Mouse (Mus musculus) intestine, postnatal 0 days (tissue): Measurements from ENCODE around the gene 4931406P16Rik. TPM values are rescaled to one million over a fixed set of nuclear protein-coding genes. Genes with fewer than 3 reads are reported as not detected.
"Not testable (repeated sequence)": the region's sequence is repeated elsewhere in the genome, so short reads cannot be mapped to it uniquely, and the experiment has no call there.

ENCODE experiments used
- ATAC-seq: fragments of 200-750 bp; cut with Nextera tagmentation; 2 replicates; pipeline ENCODE4 v1.8.0; 2017; ENCODE audit warnings: mild to moderate bottlenecking, moderate TSS enrichment, moderate library complexity
- H3K27ac ChIP-seq: fragments of 300-500 bp; sonication (generic); 2 replicates; pipeline ENCODE4 v1.5.1; 2014; ENCODE audit warnings: mild to moderate bottlenecking, low read depth, low read length, moderate library complexity
- H3K27me3 ChIP-seq: fragments of 300-500 bp; sonication (generic); replicated peaks from 2 replicates; pipeline ENCODE4 v1.6.1; 2014; ENCODE audit warnings: low read length, mixed read lengths; ENCODE audit not compliant: control insufficient read depth, insufficient read depth
- H3K36me3 ChIP-seq: fragments of 300-500 bp; sonication (generic); 2 replicates; pipeline ENCODE4 v1.6.1; 2014; ENCODE audit warnings: mild to moderate bottlenecking, moderate library complexity; ENCODE audit not compliant: control insufficient read depth, insufficient read depth
- H3K4me1 ChIP-seq: fragments of 300-500 bp; sonication (generic); replicated peaks from 2 replicates; pipeline ENCODE4 v1.6.1; 2014; ENCODE audit warnings: antibody characterized with exemption, low read length, mixed read lengths; ENCODE audit not compliant: control insufficient read depth, insufficient read depth
- H3K4me2 ChIP-seq: fragments of 300-500 bp; sonication (generic); replicated peaks from 2 replicates; pipeline ENCODE4 v1.6.1; 2014; ENCODE audit warnings: low read depth, mild to moderate bottlenecking, moderate library complexity
- H3K4me3 ChIP-seq: fragments of 300-500 bp; sonication (generic); 2 replicates; pipeline ENCODE4 v1.5.1; 2014; ENCODE audit warnings: low read depth, low read length
- H3K9ac ChIP-seq: fragments of 300-500 bp; sonication (generic); 2 replicates; pipeline ENCODE4 v1.6.1; 2014; ENCODE audit warnings: mild to moderate bottlenecking, low read depth, low read length
- H3K9me3 ChIP-seq: fragments of 300-500 bp; sonication (generic); 2 replicates; pipeline ENCODE4 v1.6.1; 2016; ENCODE audit warnings: mixed run types; ENCODE audit not compliant: control insufficient read depth
- CTCF ChIP-seq: sonication (generic); IDR thresholded peaks from 2 replicates; pipeline ENCODE4 v1.5.1; 2016; ENCODE audit warnings: low read depth, mild to moderate bottlenecking, control low read depth, antibody characterized with exemption, moderate library complexity
- WGBS: fragments of 180-500 bp; shearing (Covaris S2); extraction: QIAGEN DNeasy Blood & Tissue Kit; methylation state at CpG from one replicate; pipeline ENCODE4 v1.1.7; 2014; 5-methylcytosine and 5-hydroxymethylcytosine counted together
- polyA plus RNA-seq: library from polyadenylated mRNA; unstranded; fragments of >200 nt; fragmentation: Nextera tagmentation; extraction: Ambion mirVana; gene quantifications from 2 replicates; pipeline ENCODE4 v1.2.1, GENCODE M21; 2015

Gene 4931406P16Rik
- polyA plus RNA-seq, 1 experiment from 2014 or later = 18.6 TPM

- no peak for ATAC-seq
Measured at GRCm38 (mm10) chr7:34208027-34208745, 105.2 kb downstream of the 4931406P16Rik start.

DNA sequence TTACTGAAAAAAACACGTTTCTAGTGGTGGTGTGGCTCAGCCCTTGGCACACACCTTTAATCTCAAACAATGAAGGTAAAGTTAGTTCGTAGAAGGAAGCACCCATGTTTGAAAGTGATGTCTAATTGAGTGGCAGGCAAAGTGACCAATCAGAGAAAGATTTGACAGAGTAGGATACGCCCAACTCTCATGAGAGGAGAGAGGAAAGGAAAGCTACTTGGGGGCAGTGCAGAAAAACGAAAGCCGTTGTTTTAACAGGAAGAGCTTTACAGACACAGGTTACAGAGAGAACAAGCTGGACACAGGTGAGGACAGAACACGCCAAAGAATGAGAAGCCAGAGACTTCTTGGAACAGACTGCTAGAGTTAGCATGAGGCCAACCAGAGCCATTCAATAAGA is 107.0 kb downstream of the 4931406P16Rik start:
- Histone ChIP-seq H3K4me1 (no peaks in the 10 kb centered on the region), H3K27ac (no peak overlapping the region), H3K9me3 (no peaks in the 10 kb centered on the region), H3K36me3 (peaks cover 89% of the 10 kb centered on the region), H3K4me2 (no peak overlapping the region), H3K4me3 (no peak overlapping the region), H3K27me3 (no peaks in the 10 kb centered on the region), H3K9ac (no peak overlapping the region)
- WGBS = 91% methylated on average over 6 of the region's 6 CpGs
- no peak for TF ChIP-seq CTCF
- ATAC-seq = no peak

More at GRCm38 (mm10) chr7:34208027-34208745, 105.2 kb downstream of the 4931406P16Rik start:
- Histone ChIP-seq H3K4me3 (no peak overlapping the region), H3K4me1 (no peaks in the 10 kb centered on the region), H3K9me3 (no peaks in the 10 kb centered on the region), H3K9ac (no peak overlapping the region), H3K27me3 (no peaks in the 10 kb centered on the region), H3K4me2 (no peak overlapping the region), H3K36me3 (peaks cover 91% of the 10 kb centered on the region), H3K27ac (no peak overlapping the region)
- WGBS = 87% methylated on average over 9 of the region's 9 CpGs
- TF ChIP-seq CTCF = peak; percentile 51

DNA sequence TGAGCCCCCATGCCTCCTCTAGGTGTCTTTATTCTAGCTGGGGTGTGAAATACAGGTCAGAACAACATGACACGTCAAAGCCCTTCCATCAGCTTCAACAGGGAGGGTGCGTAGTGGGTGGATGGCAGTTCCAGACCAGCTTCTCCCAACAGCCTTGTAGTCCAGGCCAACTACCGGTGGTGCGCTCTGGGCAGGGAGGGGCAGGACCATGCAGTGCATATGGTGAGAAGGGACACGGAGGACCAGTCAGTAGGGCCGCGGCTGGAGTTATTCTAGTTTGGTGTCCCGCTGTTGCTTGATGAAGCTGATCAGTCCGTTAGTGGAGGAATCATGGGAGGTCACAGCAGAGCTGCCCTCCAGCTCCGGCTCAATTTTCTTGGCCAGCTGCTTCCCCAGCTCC is 111.2 kb downstream of the 4931406P16Rik start:
- not testable (repeated sequence) for H3K27ac ChIP-seq, H3K27me3 ChIP-seq, ATAC-seq, H3K9me3 ChIP-seq, H3K9ac ChIP-seq, H3K4me2 ChIP-seq, H3K4me3 ChIP-seq, H3K4me1 ChIP-seq
- 93% methylated on average over 9 of the region's 10 CpGs for WGBS
- peaks cover 64% of the 10 kb centered on the region for H3K36me3 ChIP-seq

DNA sequence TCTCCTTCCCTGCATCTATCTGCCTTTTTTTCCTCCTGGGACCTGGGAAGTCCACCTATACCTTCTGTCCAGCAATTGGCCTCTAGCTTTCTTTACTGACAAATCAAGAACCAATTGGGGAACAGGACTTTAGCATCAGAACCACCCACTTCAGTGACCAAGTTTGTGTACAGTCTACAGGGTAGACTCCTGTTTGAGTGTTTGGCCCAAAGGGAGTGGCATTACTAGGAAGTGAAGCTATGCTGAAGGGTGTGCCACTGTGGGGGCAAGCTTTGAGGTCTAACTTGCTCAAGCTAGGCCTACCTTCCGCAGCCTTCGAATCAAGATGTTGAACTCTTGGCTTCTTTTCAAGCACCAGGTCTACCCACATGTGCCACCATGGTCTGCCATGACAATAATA is 112.5 kb downstream of the 4931406P16Rik start:
- H3K9ac ChIP-seq = no peak overlapping the region
- no peak overlapping the region for H3K27ac ChIP-seq
- peaks cover 50% of the 10 kb centered on the region for H3K36me3 ChIP-seq
- no peak overlapping the region for H3K4me3 ChIP-seq
- no peak overlapping the region for H3K4me2 ChIP-seq
- H3K4me1 ChIP-seq = no peaks in the 10 kb centered on the region
- no peaks in the 10 kb centered on the region for H3K27me3 ChIP-seq
- no peaks in the 10 kb centered on the region for H3K9me3 ChIP-seq
- no peak for ATAC-seq
- no peak for TF ChIP-seq CTCF
- WGBS = 97% methylated on average over 2 of the region's 2 CpGs

DNA sequence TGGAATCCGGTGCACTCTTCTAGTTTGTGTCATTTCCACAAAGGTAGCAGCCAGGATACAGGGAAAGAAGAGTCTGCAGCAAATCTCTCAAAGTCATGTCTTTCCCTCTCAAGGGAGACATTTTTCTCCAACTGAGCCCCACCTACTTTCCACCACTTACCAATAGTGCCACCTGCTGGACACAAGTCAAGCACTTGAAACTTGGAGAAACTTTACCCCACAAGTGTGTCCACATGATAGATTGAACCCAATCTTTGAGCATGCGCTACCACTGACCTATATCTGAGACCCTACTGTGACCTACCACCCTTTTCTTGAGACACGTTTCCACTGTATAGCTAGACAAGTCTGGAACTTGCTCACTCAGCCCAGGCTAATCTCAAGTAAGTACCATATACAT is 115.0 kb downstream of the 4931406P16Rik start:
- Histone ChIP-seq H3K9ac (no peak overlapping the region), H3K9me3 (no peaks in the 10 kb centered on the region), H3K27ac (no peak overlapping the region), H3K27me3 (no peaks in the 10 kb centered on the region), H3K4me2 (no peak overlapping the region), H3K36me3 (peaks cover 26% of the 10 kb centered on the region), H3K4me1 (no peaks in the 10 kb centered on the region), H3K4me3 (no peak overlapping the region)
- TF ChIP-seq CTCF = peak; percentile 72
- no peak for ATAC-seq
- 56% methylated on average over 3 of the region's 3 CpGs for WGBS

DNA sequence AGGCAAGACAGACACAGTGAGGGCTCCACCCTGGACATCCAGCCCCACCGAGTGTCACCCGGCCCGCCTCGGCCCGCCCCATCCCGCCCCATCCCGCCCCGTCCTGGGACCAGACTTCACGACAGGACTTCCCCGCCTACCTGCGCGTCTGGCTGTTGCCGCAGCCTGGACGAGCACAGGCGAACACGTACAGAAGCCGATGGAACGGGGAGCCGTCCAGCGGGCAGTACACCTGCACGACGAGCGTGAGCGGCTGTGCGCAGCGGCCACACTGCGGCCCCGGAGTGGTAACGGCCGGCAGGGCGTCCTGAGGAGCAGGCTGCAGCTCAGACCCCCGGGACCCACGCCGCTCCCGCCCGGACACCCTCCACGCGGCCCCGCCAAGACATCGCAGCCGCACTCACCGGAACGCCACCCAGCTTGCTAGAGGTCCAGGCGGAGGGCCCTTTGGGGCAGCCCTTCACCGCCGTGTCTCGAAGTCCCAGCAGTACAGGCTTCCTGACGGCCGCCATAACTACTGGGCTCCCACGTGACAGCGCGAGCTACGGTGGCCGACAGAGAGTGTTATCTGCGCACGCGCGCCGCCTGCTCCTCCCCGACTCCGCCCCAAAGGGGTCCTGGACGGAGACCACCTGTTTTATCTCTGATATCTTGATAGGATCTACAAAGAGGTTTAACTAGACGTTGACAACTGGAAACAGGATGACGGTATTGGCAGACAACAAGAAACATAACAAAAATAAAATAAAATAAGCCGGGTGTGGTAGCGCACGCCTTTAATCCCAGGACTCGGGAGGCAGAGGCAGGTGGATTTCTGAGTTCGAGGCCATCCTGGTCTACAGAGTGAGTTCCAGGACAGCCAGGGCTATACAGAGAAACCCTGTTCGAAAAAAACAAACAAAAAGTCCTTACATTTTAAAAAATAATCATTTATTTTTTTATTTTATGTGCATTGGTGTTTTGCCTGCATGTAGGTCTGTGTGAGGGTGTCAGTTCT is 116.9 kb downstream of the 4931406P16Rik start, which contains the start of gene Pdcd2l:
Gene Pdcd2l, minus strand, starts transcription at position 530 of the 997 bp plus-strand sequence.
- TF ChIP-seq CTCF = peak; percentile 12; the same call in 1 of the 2 replicates

More for the DNA sequence above, 116.9 kb downstream of the 4931406P16Rik start, which contains the start of gene Pdcd2l:
- no peaks in the 10 kb centered on the region for H3K4me1 ChIP-seq
- no peaks in the 10 kb centered on the region for H3K27me3 ChIP-seq
- peak within 1 kb of the TSS; percentile 86 for H3K4me2 ChIP-seq
- peak within 1 kb of the TSS; percentile 92 for H3K9ac ChIP-seq
- no peaks in the 10 kb centered on the region for H3K9me3 ChIP-seq
- peak; percentile 89 for ATAC-seq
- peak within 1 kb of the TSS; percentile 87 for H3K27ac ChIP-seq
- 2% methylated on average over 70 of the region's 70 CpGs for WGBS
- peak within 1 kb of the TSS; percentile 100 for H3K4me3 ChIP-seq
- peaks cover 18% of the 10 kb centered on the region for H3K36me3 ChIP-seq
